Mouse (Mus musculus): Measurements from ENCODE around the gene Gm10220.
"Not testable (repeated sequence)": the region's sequence is repeated elsewhere in the genome, so short reads cannot be mapped to it uniquely, and the experiment has no call there.

Gm10220 gene

GRCm38 (mm10) chr5:26121321-26121720 lies at the start of gene Gm10220:
Gene Gm10220 (minus strand): TSS chr5:26121421.
- not testable (repeated sequence) for DNase-seq

- no peak for DNase-seq
Observed at GRCm38 (mm10) chr5:26169855-26170254, 48.6 kb upstream of the Gm10220 start.

GRCm38 (mm10) chr5:26165791-26166165 lies 44.6 kb upstream of the Gm10220 start:
- no peak for DNase-seq

- no peak for DNase-seq
Observed at GRCm38 (mm10) chr5:26165036-26165790, 44.0 kb upstream of the Gm10220 start.

GRCm38 (mm10) chr5:26157396-26158170 lies 36.4 kb upstream of the Gm10220 start:
- DNase-seq: no peak

- DNase-seq: no peak
Observed at GRCm38 (mm10) chr5:26142891-26143290, 21.7 kb upstream of the Gm10220 start.

- DNase-seq: not testable (repeated sequence)
Observed at GRCm38 (mm10) chr5:26105262-26105661, 16.0 kb downstream of the Gm10220 start, which contains the start of gene 5031410I06Rik. Gene 5031410I06Rik (minus strand): TSS chr5:26105362.

- not testable (repeated sequence) for DNase-seq
Observed at GRCm38 (mm10) chr5:26089191-26089590, 32.0 kb downstream of the Gm10220 start, which contains the start of gene Gm10471. Gene Gm10471 (minus strand): TSS chr5:26089291.

- DNase-seq: not testable (repeated sequence)
Observed at GRCm38 (mm10) chr5:26079023-26079422, 42.2 kb downstream of the Gm10220 start.

GRCm38 (mm10) chr5:26070716-26071115 lies 50.5 kb downstream of the Gm10220 start:
- DNase-seq: no peak
